Mouse (Mus musculus) stomach, postnatal 0 days (tissue): ENCODE measurements around the gene 4931429L15Rik.

Experiments used
- CTCF ChIP-seq: IDR thresholded peaks from 2 replicates; pipeline ENCODE4 v1.5.1; 2016; ENCODE audit warnings: antibody characterized with exemption, low read depth, mild to moderate bottlenecking, moderate library complexity
- EP300 ChIP-seq: optimal IDR thresholded peaks from 2 replicates; pipeline ENCODE3; 2016; ENCODE audit warnings: antibody characterized with exemption

GRCm38 (mm10) chr9:46257546-46257945 is 62.2 kb downstream of the 4931429L15Rik start:
- TF ChIP-seq CTCF, result no peak
- no peak for TF ChIP-seq EP300
